Mouse (Mus musculus) megakaryocyte-erythroid progenitor cell, adult 5-6 weeks (primary cell): ENCODE data around the gene Fzd10. TPM values are rescaled to one million over a fixed set of nuclear protein-coding genes. Genes with fewer than 3 reads are reported as not detected.

Experiments
- ATAC-seq: replicated peaks from 2 replicates; pipeline ENCODE4 v1.8.0; 2016; ENCODE audit warnings: mild to moderate bottlenecking, inconsistent platforms; ENCODE audit not compliant: severe bottlenecking, poor library complexity, low FRiP score, low TSS enrichment
- total RNA-seq, 2 experiments: library from RNA; stranded (forward) in 1 of 2; stranded (reverse) in 1 of 2; fragments of 200-1000, 215-1000 nt in 1 of 2; fragments of >200 nt in 1 of 2; fragmentation: Nextera tagmentation in 1 of 2; gene quantifications; 2 replicates each; pipeline ENCODE4 v1.2.3; 2014 to 2017

The Fzd10 gene
- total RNA-seq, 2 experiments from 2014 or later = not detected

DNA sequence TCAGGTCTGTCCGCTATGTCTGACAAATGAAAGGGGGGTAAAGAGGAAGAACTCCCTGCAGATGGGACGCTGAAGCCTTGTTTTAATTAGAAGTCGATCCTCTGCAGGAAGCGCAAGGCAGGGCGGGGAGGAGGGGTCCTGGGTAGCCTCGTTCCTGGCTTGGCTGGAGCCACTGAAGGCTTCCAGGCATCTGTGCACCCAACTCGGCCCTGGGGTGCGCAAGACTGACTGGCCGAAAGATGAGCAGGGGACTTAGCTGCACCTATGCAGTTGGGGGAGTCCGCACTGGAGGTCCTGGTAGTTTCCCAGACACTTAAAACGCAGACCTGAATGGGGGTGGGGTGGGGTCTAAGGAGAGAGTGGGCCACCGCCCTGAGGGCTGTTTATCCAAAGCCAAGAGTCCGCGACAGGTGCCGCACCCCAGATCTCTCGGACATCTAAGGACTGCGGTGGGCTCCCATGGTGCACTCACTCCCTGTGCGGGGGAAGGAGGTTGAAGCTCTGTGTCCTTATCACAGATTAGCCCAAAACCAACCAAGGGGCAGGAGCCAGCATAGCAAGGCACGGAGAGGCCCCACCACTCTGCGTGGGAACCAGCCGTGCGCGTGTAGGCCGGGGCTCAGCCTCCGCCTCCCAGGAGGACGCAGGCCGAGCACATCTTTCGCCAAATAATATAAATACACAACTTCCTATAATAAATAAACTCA lies 1.1 kb upstream of the Fzd10 start:
- no peak for ATAC-seq

DNA sequence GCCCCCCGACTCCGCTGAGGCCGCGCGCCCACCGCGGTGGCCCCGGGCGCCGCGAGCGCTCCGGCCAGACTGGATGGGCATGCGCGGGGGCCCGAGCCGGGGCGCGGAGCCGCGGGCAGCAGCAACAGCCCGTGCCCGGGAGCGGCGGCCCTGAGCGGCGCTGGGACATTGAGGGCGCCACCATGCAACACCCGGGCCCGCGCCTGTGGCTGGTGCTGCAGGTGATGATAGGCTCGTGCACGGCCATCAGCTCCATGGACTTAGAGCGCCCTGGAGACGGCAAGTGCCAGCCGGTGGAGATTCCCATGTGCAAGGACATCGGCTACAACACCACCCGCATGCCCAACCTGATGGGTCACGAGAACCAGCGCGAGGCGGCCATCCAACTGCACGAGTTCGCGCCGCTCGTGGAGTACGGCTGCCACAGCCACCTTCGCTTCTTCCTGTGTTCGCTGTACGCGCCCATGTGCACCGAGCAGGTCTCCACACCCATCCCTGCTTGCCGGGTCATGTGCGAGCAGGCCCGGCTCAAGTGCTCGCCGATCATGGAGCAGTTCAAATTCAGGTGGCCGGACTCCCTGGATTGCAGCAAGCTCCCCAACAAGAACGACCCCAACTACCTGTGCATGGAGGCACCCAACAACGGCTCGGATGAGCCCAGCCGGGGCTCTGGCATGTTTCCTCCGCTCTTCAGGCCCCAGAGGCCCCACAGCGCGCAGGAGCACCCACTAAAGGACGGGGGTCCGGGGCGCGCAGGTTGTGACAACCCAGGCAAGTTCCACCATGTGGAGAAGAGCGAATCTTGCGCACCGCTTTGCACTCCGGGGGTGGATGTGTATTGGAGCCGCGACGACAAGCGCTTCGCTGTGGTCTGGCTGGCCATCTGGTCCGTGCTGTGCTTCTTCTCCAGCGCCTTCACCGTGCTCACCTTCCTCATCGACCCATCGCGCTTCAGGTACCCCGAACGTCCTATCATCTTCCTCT lies 684 bp downstream of the Fzd10 start:
- no peak for ATAC-seq

DNA sequence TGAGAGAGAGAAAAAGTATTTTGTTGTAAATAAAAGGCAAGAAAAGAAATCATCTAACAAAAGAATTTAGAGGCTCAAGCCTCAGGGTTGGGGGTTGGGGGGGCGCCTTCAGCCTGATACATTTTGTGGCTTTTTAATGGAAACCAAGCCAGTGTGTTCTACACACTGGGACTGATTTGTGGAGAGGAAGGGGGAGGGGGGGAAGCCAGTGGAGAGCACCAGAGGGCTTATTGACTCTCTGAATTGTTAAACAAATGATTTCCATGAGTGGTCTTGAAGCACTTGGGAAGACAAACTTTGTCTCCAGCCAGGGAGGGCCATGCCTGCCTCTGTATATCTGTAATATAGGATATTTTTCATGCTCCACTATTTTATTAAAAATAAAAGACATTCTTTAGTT lies 3.0 kb downstream of the Fzd10 start:
- ATAC-seq = no peak

DNA sequence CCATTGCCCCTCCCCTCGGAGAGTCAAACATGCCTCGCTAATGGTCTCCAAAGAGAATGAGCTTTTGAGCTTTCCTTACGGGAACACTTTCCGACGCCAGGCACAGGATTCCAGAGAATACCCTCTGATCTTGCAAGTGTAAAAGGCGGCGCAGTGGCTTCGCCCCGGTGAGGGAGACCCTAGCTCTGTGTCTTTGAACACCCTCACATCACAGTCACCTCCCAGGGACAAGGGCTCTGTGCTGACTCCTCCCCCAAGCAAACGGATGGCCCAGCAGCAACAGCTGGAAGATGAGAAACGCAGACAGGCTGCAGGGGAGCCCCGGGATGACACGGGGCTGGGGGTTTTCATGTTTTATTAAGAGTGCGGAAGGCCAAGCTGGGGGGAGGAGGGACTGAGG lies 6.0 kb downstream of the Fzd10 start:
- ATAC-seq = no peak

DNA sequence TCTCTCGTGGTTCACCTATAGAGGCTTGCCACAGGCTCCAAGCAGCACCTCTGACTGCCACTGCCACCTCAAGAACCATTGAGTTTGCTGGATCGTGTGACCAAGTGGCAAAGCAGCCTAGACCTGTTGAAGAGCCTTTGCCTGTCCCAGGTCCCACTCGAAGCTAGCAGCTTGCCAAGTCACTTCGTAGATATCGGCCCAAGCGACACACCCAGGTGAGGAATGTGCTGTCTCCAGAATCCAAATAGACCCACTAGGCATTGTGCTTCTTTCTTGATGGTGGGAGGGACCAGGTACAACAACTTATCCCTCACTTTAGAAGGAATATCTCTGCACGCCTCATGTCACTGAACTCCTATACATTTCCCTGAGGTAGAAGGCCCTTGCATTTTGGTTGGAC lies 8.4 kb downstream of the Fzd10 start:
- no peak for ATAC-seq

GRCm38 (mm10) chr5:128617621-128618020 lies 17.0 kb downstream of the Fzd10 start:
- no peak for ATAC-seq

DNA sequence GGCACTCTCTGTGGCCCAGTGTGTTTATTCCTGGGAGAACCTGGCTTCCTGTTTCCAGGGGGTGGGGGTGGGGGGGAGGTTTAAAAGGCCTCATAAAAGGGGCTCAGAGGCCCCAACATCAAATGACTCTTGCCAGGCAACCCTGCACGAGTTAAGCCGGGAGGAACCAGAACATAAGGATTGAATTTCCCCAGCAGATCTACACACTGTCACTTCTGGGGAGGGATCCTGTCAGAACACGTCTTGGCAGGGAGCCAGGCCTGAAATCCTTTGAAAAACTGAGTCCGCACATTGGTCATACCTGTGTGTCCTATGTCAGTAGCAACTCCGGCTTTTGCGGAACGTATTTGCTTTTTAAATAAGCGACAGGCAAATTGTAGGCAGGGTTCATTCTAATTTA lies 19.3 kb downstream of the Fzd10 start:
- ATAC-seq = no peak

DNA sequence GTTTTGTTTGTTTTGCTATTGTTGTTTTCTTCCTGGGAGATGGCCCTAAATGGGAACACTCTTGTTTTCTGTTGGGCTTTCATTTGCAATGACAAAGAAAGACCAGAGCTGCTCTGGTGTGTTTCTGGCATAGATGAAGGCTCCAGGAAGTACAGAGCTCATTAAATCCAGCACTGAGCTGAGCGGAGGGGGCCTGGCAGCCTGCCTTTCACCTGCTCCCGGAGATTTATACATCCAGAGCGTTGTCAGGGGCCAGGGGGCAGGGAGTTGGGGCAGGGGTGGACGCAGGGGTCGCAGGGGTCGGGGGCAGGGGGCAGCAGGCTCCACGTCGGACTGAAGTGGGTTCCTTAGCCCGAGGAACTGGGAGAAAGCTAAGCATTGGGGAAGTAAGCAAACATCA lies 19.8 kb downstream of the Fzd10 start:
- no peak for ATAC-seq

- no peak for ATAC-seq
These were observed 27.1 kb downstream of the Fzd10 start for GRCm38 (mm10) chr5:128627763-128628162.

DNA sequence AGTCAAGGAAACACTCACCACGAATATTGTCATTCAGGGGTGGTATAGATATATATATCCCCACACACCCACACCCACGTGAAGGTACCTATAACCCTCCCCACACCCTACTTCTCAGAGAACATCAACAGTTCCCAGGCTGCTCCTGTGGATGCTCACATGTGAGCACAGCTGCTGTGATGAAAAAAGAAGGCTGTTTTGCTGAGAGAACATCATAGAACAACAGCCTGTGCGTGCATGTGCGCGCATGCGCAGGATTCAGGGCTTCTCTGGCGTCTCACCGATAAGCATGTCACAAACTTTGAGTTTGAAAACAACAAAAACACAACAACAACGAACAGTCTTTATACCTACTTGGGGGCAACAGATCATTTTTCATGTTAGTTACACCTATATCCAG lies 36.0 kb downstream of the Fzd10 start:
- ATAC-seq = no peak

- no peak for ATAC-seq
These were observed 36.7 kb downstream of the Fzd10 start for GRCm38 (mm10) chr5:128637071-128638015.

GRCm38 (mm10) chr5:128638716-128639115 lies 38.1 kb downstream of the Fzd10 start:
- no peak for ATAC-seq

DNA sequence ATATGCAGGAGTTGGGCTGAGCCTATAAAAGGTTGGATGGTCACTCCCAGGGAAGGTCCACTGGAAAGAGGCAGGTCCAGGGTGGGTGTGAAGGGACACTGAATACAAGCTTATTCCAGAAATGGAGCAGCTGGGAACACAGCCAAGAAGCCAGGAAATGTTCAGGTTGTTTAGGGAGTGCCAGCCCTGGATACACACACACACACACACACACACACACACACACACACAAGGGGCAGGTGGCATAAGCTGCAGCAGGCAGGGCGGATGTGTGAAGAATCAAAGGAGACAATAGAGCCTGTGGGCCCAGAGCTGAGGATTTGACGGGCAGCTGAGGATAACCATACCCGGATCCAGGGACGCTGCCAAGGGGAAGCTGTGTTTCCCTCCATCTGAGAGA lies 42.4 kb downstream of the Fzd10 start:
- no peak for ATAC-seq

DNA sequence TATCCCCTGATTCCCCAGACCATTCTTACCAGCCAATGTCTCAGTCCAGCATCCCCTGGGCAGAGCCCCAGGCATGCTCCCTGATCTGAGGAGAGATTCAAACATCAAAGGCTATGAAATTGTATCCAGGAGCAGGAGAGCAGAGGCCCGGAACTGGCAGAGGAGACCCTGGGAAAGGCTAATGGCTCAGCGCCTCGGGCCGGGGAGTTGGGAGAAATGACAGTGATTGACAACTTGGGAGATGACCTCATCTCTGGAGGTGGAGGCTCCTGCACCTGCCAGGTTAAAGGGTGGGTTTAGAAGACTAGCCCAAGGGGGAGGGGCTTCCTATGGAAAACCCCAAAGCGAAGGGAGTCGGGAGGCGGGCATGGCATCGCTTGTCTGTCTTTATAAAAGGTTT lies 45.1 kb downstream of the Fzd10 start:
- no peak for ATAC-seq

GRCm38 (mm10) chr5:128646286-128646685 lies 45.6 kb downstream of the Fzd10 start:
- ATAC-seq = no peak

GRCm38 (mm10) chr5:128647221-128647730 lies 46.6 kb downstream of the Fzd10 start:
- ATAC-seq = no peak

- ATAC-seq = no peak
These were observed 48.8 kb downstream of the Fzd10 start for GRCm38 (mm10) chr5:128649336-128649897.
